Mouse (Mus musculus) liver, adult 2 months (tissue): ENCODE measurements around the gene Hdac4.

Experiments
- CTCF ChIP-seq: fragments of 200-500 bp; IDR thresholded peaks from 2 replicates; pipeline ENCODE4 v1.5.1; 2011; ENCODE audit warnings: low read depth, low read length, control low read depth
- POLR2A ChIP-seq: fragments of 200-500 bp; IDR thresholded peaks from 2 replicates; pipeline ENCODE4 v1.6.1; 2011; ENCODE audit warnings: low read length, control low read depth; ENCODE audit not compliant: insufficient read depth; ENCODE audit errors: extremely low read depth

- no peak for TF ChIP-seq CTCF
- no peak for TF ChIP-seq POLR2A
These were observed 214.1 kb downstream of the Hdac4 start for GRCm38 (mm10) chr1:91981381-91981780.
